Mouse (Mus musculus): ENCODE results near the gene Rbks.

The Rbks gene

GRCm38 (mm10) chr5:31696971-31697643 lies at the start of gene Rbks:
Gene Rbks, minus strand, starts transcription at chr5:31697627.
- ATAC-seq (ENCODE audit: insufficient number of reproducible peaks, low FRiP score, low TSS enrichment), result 0 out of 2 replicates have a peak, but pooled peaks have one; percentile 1

DNA sequence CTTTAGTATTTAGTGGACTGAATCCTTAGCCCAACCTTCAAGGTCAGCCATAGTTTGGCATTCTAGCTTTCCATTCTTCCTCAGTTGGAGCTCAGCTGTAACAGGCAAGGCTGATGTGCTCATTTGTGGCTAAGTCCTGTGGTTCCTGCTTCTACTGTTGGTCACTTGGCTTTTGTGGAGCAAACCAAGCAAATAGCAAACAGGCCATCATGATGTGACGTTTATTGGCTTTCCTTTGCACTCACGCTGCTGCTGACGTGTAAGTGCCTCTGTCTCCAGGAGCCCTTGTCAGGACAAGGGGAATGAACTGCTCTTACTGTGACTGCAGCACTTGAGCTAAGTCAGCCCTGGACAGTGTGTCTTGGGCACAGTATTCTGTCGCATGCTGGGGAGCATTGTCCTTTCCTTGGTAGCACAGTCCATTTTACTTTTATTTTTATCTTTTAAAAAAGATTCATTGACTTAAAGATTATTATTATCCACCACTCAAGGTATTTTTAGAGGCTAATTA lies 45.1 kb upstream of the Rbks start:
- no peak for ATAC-seq (ENCODE audit: insufficient number of reproducible peaks, low FRiP score, low TSS enrichment)

DNA sequence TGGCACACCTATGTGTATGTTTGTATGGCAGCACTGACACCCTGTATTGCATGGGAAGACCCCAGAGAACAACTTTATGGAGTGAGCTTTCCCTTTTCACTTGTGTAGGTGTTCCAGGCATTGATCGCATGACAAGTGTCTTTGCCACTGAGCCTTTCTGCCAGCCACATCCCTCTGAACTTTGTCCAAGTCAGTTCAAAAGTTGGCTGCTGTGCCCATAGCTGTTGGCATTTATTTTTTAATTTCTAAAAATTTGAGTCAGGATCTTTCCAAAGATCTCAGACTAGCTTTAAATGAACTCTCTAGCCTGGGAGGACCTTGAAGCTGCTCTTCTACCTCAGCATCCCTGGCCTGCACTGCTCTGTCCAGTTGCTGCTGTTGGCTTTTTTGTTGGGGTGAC lies 44.5 kb upstream of the Rbks start:
- ATAC-seq (ENCODE audit: insufficient number of reproducible peaks, low FRiP score, low TSS enrichment), result no peak

DNA sequence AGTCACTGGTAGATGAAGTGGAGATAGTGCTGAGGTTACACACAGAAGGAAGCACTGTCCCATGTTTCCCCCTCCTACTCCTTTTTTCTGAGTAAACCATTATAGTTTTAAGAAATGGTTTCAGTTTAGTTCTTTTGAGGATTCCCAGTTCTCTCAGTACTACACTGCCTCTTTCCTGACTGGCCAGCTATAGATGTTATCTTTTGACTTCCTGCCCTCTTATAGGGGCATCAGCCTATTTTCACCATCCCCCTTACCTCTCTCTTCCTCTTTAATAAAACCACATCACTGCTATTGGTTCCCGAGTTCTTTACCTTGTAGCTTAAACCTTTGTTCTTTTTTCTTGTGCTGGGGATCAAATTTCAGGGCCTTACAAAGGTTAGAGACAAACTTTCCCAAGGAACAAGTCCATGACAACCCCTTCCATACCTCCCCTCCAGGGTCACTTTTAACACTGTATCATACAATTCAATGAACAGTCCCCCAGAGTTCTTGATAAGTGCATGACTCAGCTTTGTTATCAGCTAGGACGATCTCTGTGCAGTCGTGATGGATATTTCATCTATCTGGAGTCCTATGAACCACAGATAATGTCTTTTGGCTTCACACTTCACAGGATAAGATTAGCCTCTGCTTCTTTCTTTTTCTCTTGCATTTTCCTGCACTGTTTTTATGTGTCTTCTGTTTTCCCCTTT lies 35.4 kb upstream of the Rbks start:
- ATAC-seq (ENCODE audit: insufficient number of reproducible peaks, low FRiP score, low TSS enrichment), result no peak

DNA sequence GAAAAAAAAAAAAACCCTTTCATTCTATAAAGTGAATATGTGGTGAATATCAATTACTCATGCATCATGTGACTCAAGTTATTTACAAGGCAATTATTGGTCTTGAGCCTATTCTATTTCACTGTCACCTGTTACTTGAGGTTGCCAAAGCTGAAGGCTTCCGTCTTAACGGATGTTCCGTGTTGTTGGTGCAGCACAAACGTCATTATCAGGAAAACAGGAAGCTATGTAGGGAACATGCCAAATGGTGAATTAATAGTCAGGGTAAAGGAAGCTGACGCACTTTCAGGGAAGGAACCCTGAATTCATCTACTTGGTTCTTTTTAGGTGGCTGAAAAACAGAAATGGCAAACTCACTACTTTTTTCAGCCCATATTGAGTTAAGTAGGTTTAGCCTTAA lies 30.0 kb upstream of the Rbks start:
- ATAC-seq (ENCODE audit: insufficient number of reproducible peaks, low FRiP score, low TSS enrichment), result no peak

- no peak for ATAC-seq (ENCODE audit: insufficient number of reproducible peaks, low FRiP score, low TSS enrichment)
Observed at GRCm38 (mm10) chr5:31725885-31726284, 28.5 kb upstream of the Rbks start.

DNA sequence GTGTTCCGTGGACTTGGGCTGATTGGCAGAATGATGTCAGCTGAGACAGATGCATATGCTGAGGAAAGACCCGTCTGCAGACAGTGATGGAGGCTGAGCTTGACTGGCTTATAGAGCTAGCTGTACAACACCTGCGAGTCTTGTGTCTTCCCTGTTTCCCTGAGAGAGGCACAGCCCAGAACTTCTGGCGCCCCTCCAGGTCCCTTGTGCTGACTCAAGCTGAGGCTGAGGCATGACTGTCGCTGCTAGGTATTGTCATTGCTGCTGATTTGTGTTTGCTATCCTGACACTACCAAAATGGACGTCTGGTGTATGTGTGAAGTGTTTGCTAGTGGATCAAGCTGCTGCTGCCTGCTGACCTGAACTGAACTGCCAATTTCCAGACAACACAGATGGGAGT lies 27.1 kb upstream of the Rbks start:
- no peak for ATAC-seq (ENCODE audit: insufficient number of reproducible peaks, low FRiP score, low TSS enrichment)

- no peak for ATAC-seq (ENCODE audit: insufficient number of reproducible peaks, low FRiP score, low TSS enrichment)
Observed at GRCm38 (mm10) chr5:31715486-31716150, 18.2 kb upstream of the Rbks start.

DNA sequence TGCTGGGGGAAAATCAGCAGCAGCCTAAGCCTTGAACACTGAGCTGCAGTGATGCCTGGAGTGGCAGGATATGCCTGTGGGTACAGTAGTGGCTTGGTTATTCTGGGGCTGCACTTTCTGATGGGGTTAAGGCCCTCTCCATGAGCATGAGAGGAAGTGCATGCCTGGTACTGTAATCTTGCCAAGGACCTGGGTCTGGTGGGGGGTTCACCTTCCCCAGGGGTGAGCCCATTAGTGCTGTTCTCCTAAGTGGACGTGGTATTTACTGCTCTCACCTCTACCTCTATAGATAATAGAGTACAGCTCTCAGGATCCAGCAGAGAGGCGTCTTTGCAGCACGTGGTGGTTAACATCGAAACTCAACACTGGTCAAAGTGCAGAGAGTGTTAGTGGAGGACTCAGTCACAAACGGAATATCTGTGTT lies 16.4 kb upstream of the Rbks start:
- ATAC-seq (ENCODE audit: insufficient number of reproducible peaks, low FRiP score, low TSS enrichment), result no peak

DNA sequence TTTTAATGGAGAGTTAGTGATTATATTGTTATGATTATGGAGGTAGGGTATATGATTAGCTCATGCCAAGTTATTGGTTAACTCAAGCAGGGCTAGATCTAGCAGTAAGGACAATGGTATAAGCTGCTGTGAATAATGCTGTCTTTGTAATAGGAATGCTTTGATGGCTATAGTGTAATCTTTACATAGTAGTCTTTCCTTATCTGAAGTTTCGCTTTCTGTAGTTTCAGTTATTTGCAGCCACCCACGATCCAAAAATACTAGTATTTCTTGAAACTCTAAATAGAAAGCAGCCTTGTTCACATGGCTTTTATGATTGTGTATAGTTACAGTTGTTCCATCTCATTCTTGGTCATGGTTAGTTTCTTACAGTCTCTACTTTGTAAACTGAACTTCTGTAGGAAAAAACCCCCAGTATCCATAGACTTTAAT lies 15.9 kb upstream of the Rbks start:
- ATAC-seq (ENCODE audit: insufficient number of reproducible peaks, low FRiP score, low TSS enrichment), result no peak

DNA sequence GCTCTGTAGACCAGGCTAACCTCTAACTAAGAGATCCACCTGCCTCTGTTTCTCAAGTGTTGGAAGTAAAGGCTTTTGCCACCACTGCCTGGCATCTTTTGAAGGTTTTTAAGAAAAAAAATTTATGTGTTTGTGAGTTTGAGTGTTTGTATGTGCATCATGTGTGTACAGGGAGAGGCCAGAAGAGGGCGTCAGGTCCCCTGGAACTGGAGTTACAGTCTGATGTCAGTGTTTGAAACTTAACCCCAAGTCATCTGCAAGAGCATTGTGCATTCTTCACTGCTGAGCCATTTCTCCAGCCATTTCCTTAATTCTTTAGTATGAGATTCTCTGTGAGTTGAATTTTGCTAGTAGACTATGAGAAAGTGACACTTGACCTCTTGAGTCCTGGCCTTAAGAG lies 12.0 kb upstream of the Rbks start:
- ATAC-seq (ENCODE audit: insufficient number of reproducible peaks, low FRiP score, low TSS enrichment), result no peak

DNA sequence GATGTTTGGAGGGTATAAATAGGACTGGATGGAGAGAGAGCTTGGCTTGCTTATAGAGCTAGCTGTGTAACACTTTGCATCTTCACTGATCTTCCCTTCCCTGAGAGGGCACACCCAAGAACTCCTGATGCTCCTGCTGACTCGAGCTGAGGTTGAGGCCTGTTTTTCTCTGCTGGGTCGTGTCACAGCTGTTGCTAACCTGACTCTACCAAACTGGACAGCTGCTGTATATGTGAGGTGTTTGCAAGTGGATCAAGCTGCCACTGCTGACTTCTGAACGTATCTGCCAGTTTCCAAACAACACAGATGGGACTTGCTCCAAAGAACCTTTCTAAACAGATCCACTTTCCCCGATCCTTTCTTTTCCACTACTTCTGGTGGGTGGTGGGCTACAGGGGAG lies 9.4 kb upstream of the Rbks start:
- no peak for ATAC-seq (ENCODE audit: insufficient number of reproducible peaks, low FRiP score, low TSS enrichment)

- no peak for ATAC-seq (ENCODE audit: insufficient number of reproducible peaks, low FRiP score, low TSS enrichment)
Observed at GRCm38 (mm10) chr5:31704971-31705370, 7.5 kb upstream of the Rbks start.

GRCm38 (mm10) chr5:31699397-31699796 lies 2.0 kb upstream of the Rbks start:
- ATAC-seq (ENCODE audit: insufficient number of reproducible peaks, low FRiP score, low TSS enrichment), result no peak

DNA sequence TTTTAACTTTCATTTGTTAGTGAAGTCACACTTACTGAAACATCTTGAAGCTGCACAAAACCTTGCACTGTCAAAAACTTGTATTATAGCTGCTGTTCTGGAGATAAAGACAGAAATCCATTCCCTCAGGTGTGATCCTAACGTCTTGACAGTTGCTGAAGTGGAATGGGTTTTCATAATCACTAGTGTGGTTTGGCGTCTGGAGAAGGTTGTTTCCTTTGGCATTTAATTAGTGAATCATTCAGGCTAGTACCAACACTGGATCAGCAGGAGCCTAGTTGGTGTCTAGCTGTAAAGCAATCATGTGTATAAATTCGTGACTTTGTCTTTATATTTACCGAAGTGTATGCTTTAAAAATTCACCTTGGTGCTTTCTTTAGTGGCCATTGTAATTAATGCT lies 1.5 kb upstream of the Rbks start:
- ATAC-seq (ENCODE audit: insufficient number of reproducible peaks, low FRiP score, low TSS enrichment), result no peak

DNA sequence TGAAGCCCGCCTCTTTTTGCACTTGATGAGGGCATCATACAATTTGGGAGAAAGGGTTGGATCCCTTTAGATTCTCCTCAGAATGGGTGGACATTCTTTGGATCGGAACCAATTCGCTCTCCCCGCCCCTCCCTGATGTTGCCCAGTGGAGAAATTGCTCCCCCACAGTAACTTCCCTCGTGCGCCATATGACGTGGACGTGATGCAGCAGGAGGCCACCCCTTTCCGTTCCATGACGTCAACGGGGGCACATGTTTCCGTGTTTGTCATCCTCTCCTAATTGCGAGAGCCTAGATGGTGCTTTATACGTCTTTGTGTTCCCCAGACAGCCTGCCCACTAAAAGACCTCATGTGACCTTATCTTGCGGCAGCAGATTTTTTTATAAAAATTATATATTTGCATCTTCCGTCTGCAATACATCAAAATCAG lies 885 bp upstream of the Rbks start:
- ATAC-seq (ENCODE audit: insufficient number of reproducible peaks, low FRiP score, low TSS enrichment), result peak; percentile 67

GRCm38 (mm10) chr5:31697644-31698296 lies 343 bp upstream of the Rbks start, which contains the start of gene Babam2:
Gene Babam2, plus strand, starts transcription at chr5:31697684.
- peak; percentile 89 for ATAC-seq (ENCODE audit: insufficient number of reproducible peaks, low FRiP score, low TSS enrichment)

DNA sequence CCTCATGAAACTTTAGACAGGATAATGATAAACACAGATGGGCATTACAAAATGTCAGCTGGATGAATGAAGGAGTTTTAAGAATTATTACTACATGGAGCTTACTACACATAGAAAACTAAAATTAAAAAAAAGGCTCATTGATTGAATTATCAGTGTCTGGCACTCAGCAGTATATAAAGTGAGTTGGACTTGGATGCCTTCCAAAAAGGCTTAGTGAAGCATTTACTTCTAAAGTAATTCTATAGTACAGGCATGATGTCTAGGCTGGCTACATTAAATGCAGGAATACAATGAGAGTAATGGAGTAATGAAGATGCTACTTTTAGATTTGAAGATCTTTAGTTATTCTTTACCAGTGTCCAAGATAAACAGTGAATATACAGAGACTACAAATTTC lies 4.2 kb downstream of the Rbks start:
- ATAC-seq (ENCODE audit: insufficient number of reproducible peaks, low FRiP score, low TSS enrichment), result no peak

GRCm38 (mm10) chr5:31687972-31688371 lies 9.5 kb downstream of the Rbks start:
- ATAC-seq (ENCODE audit: insufficient number of reproducible peaks, low FRiP score, low TSS enrichment), result no peak

DNA sequence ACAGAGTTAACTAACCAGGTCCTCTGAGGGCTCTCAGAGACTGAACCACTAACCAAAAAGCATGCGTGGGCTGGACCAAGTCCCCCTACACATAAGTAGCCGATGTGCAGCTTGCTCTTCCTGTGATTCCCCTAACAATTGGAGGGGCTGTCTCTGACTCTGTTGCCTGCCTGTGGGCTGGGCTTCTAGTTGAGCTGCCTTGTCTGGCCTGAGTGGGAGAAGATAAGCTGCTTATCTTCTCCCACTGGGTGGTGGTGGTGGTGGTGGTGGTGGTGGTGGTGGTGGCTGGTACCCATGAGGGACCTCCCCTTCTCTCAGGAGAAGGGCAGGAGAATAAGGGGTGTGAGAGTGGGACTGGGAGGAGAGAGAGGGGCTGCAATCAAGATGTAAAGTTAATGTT lies 11.4 kb downstream of the Rbks start:
- ATAC-seq (ENCODE audit: insufficient number of reproducible peaks, low FRiP score, low TSS enrichment), result no peak

DNA sequence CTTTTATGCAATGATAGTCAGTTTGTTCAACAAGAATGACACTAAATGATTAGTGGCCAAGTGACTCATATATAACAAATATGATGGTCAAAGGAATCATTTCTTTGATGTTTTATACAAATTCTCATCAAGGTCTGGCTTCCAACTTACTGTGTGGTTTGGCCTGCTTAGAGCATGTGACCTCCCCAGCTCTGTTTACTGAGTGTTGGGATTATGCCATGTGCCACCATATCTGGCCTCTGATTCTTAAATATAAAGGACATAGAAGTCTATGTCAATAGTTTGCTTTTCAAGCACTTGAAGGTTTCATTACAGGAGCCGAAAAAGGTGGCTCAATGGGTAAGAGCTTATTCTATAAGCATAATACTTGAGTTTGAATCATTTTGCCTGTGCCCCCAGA lies 15.1 kb downstream of the Rbks start:
- no peak for ATAC-seq (ENCODE audit: insufficient number of reproducible peaks, low FRiP score, low TSS enrichment)
